Mouse (Mus musculus) G1E (cell line): Measurements from ENCODE around the gene Cxcr5. TPM values are rescaled to one million over a fixed set of nuclear protein-coding genes. Genes with fewer than 3 reads are reported as not detected.

Source experiments
- ATAC-seq: 2 replicates; pipeline ENCODE4 v1.8.0; 2016; ENCODE audit warnings: mild to moderate bottlenecking; ENCODE audit not compliant: insufficient number of reproducible peaks, poor library complexity, low FRiP score, severe bottlenecking; ENCODE audit errors: extremely low read depth
- DNase-seq: peaks from one replicate; pipeline ENCODE4 v3.0.0; 2012; ENCODE audit warnings: low spot score
- H3K27me3 ChIP-seq: 2 replicates; pipeline ENCODE4 v1.6.1; 2012; ENCODE audit warnings: mild to moderate bottlenecking, low read length, inconsistent platforms; ENCODE audit not compliant: insufficient read depth
- H3K36me3 ChIP-seq: replicated peaks from 2 replicates; pipeline ENCODE3; 2012; ENCODE audit warnings: mild to moderate bottlenecking, inconsistent platforms
- H3K4me1 ChIP-seq: 2 replicates; pipeline ENCODE4 v1.6.1; 2012; ENCODE audit warnings: low read depth, low read length, inconsistent platforms, mixed read lengths; ENCODE audit not compliant: insufficient read depth
- H3K4me3 ChIP-seq: 2 replicates; pipeline ENCODE4 v1.5.1; 2012; ENCODE audit warnings: low read depth, mild to moderate bottlenecking, inconsistent platforms, low read length, moderate library complexity, mixed read lengths
- H3K9me3 ChIP-seq: replicated peaks from 2 replicates; pipeline ENCODE4 v1.6.1; 2012; ENCODE audit warnings: inconsistent platforms
- CTCF ChIP-seq: IDR thresholded peaks from 2 replicates; pipeline ENCODE4 v1.5.1; 2012; ENCODE audit warnings: low read depth, low read length, inconsistent platforms, mixed read lengths
- GATA1 ChIP-seq: IDR thresholded peaks from 2 replicates; pipeline ENCODE4 v1.6.1; 2012; ENCODE audit warnings: borderline replicate concordance, low read length, inconsistent platforms, mixed read lengths
- GATA2 ChIP-seq: IDR thresholded peaks from 2 replicates; pipeline ENCODE4 v1.6.1; 2012; ENCODE audit warnings: low read depth, low read length, inconsistent platforms, borderline replicate concordance
- POLR2AphosphoS5 ChIP-seq: IDR thresholded peaks from 2 replicates; pipeline ENCODE4 v1.6.1; 2012; ENCODE audit warnings: low read depth, low read length, inconsistent platforms; ENCODE audit not compliant: insufficient replicate concordance
- TAL1 ChIP-seq: conservative IDR thresholded peaks from 2 replicates; pipeline ENCODE4 v1.6.1; 2012; ENCODE audit warnings: low read depth, low read length, inconsistent platforms, mixed read lengths
- polyA plus RNA-seq: library from polyadenylated mRNA; stranded (reverse); fragments of >175 nt; gene quantifications from 2 replicates; pipeline ENCODE4 v1.2.3, GENCODE M21; 2012
- total RNA-seq, 2 experiments: library from RNA; stranded (forward) in 1 of 2; stranded (reverse) in 1 of 2; fragments of 200-1000 nt in 1 of 2; fragments of >200 nt in 1 of 2; fragmentation: Nextera tagmentation in 1 of 2; gene quantifications; 2 replicates each; pipeline ENCODE4 v1.2.3; 2014 to 2017

Gene Cxcr5
- total and polyA plus RNA-seq, 3 experiments, result 0.22 TPM; not detected in 2

- TF ChIP-seq GATA1 (no peak), CTCF (no peak)
- ATAC-seq (no peak), DNase-seq (no peak)
- Histone ChIP-seq H3K9me3 (no peaks in the 10 kb centered on the region), H3K36me3 (no peaks in the 10 kb centered on the region), H3K4me1 (peaks cover 12% of the 10 kb centered on the region; the same call in 1 of the 2 replicates), H3K27me3 (peaks cover 67% of the 10 kb centered on the region), H3K4me3 (no peak overlapping the region)
Measured at GRCm38 (mm10) chr9:44487441-44487840, 74.2 kb downstream of the Cxcr5 start.

- no peak for ATAC-seq
- no peak for DNase-seq
- H3K4me1 ChIP-seq, result peaks cover 12% of the 10 kb centered on the region; the same call in 1 of the 2 replicates
Measured at GRCm38 (mm10) chr9:44486741-44487421, 74.8 kb downstream of the Cxcr5 start.

DNA sequence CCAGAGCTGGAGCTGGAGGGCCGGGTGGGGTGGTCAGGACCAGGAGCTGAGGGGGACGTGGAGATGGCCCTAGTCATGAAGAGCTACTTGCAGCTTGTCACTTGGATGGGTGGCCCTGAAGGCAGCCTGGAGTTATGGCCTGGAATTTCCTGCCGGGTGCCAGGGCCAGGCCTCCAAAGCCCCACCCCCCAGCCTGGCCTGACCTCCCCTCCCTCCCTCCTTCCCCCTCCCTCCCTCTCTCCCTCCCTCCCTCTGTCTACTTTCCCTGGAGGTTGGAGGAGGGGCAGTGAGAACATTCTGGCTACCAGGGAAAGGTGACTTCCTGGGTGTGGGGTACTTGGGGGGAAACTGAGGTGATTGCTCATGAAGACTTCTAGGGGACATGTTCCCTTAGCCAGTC, 75.3 kb downstream of the Cxcr5 start:
- TF ChIP-seq GATA2 (no peak), TAL1 (no peak)
- DNase-seq (no peak), ATAC-seq (no peak)
- Histone ChIP-seq H3K27me3 (peaks cover 74% of the 10 kb centered on the region), H3K9me3 (no peaks in the 10 kb centered on the region), H3K4me1 (peaks cover 12% of the 10 kb centered on the region; the same call in 1 of the 2 replicates), H3K36me3 (no peaks in the 10 kb centered on the region), H3K4me3 (no peak overlapping the region)

More at GRCm38 (mm10) chr9:44486741-44487421, 74.8 kb downstream of the Cxcr5 start:
- peaks cover 70% of the 10 kb centered on the region for H3K27me3 ChIP-seq
- TF ChIP-seq POLR2AphosphoS5 (no peak), CTCF (no peak), GATA2 (no peak), TAL1 (no peak), GATA1 (no peak)
- no peak overlapping the region for H3K4me3 ChIP-seq
- no peaks in the 10 kb centered on the region for H3K36me3 ChIP-seq
- H3K9me3 ChIP-seq, result no peaks in the 10 kb centered on the region

DNA sequence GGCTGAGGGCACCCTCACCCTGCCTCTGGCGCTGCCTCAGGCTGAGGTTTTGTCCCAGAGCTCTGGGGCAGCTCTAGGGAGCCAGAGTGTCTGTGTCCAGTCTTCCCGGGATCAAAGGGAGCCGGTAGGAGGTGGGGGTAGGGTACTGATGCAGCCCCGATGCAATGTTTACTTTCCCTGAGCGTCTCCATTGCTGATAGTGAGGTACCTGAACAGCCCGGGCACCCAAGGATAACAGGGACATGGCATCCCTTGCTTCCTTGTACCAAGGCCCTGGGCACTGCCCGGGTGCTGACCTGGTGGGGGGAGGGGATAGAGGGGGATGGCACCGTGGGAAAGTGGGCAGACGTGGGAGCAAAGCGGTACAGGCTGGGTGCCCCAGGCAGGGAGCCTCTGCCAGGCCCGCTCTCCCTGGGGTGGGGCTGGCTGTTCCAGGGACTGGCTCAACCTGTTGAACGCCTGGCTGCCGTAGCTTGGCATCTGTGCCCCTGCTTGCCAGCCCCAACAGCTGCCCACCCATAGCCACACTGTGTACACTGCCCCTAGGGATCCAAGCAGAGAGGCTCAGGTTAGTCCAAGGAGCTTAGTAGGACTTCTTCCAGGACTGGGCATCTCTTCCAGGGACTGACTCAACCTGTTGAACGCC, 76.0 kb downstream of the Cxcr5 start:
- no peak for ATAC-seq
- Histone ChIP-seq H3K36me3 (no peaks in the 10 kb centered on the region), H3K4me1 (peaks cover 12% of the 10 kb centered on the region; the same call in 1 of the 2 replicates), H3K9me3 (no peaks in the 10 kb centered on the region), H3K27me3 (peaks cover 76% of the 10 kb centered on the region), H3K4me3 (no peak overlapping the region)
- TF ChIP-seq GATA2 (no peak), GATA1 (no peak), TAL1 (no peak), POLR2AphosphoS5 (no peak), CTCF (no peak)
- DNase-seq, result no peak

DNA sequence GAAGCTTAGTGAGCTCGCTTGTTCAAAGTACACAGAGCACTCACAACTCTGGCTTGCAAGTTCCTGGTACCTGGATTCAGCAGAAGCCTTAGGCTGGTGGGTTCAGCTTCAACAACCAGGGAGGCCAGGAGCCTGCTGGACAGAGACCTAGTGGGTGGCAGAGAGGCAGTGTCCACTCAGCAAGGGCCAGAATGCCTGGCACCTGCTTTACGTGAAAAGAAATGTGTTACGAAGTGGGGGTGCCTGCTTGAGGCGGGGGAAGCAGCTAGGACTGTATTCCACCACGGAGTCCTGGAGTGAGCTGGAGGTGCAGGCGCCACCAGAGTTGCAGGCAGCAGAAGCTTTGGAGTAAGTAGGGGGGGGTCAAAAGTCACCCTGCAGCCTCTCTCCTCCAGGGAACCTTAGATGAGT, 76.6 kb downstream of the Cxcr5 start:
- H3K4me1 ChIP-seq, result peaks cover 14% of the 10 kb centered on the region; the same call in 1 of the 2 replicates
- DNase-seq, result no peak
- TF ChIP-seq CTCF (no peak), GATA2 (no peak), GATA1 (no peak), POLR2AphosphoS5 (no peak), TAL1 (no peak)
- ATAC-seq, result no peak
- H3K36me3 ChIP-seq, result no peaks in the 10 kb centered on the region
- no peak overlapping the region for H3K4me3 ChIP-seq
- H3K27me3 ChIP-seq, result peaks cover 79% of the 10 kb centered on the region
- H3K9me3 ChIP-seq, result no peaks in the 10 kb centered on the region

GRCm38 (mm10) chr9:44484311-44485104, 77.2 kb downstream of the Cxcr5 start:
- peaks cover 85% of the 10 kb centered on the region for H3K27me3 ChIP-seq
- H3K4me1 ChIP-seq, result peaks cover 20% of the 10 kb centered on the region
- no peak for ATAC-seq

More at GRCm38 (mm10) chr9:44484311-44485104, 77.2 kb downstream of the Cxcr5 start:
- no peak for DNase-seq
- H3K4me3 ChIP-seq, result no peak overlapping the region
- no peak for TF ChIP-seq GATA1
- TF ChIP-seq CTCF, result no peak
- no peak for TF ChIP-seq TAL1
- no peak for TF ChIP-seq GATA2
- no peak for TF ChIP-seq POLR2AphosphoS5
- no peaks in the 10 kb centered on the region for H3K9me3 ChIP-seq
- no peaks in the 10 kb centered on the region for H3K36me3 ChIP-seq
